Mouse (Mus musculus) embryo, embryonic 10.5 days (tissue): ENCODE results near the gene Actn3.
"Not testable (repeated sequence)": the region's sequence is repeated elsewhere in the genome, so short reads cannot be mapped to it uniquely, and the experiment has no call there.

Experiments used
- DNase-seq: peaks from one replicate; pipeline ENCODE4 v3.0.0-alpha.2; 2015; ENCODE audit warnings: low spot score

Gene Actn3

DNA sequence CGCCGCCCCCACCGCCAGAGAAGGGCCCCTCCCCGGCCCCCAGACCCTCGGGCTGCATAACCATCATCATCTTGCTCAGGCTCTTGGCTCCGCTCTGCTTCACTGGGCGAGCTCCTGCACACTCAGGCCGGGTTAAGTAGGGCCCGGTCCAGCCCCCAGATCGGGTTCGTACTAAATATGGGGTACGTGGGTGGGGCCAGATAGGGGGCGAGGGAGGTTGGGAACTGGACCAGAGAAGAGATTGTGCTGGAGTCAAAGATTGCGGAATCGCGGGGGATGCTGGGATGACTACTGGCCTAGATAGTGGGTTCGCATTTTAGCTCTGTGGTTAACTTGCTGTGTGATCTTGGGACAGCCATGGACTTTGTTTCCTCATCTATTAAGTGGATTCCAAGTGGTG, at the start of gene Actn3:
Gene Actn3, minus strand, starts transcription at position 125 of the 400 bp plus-strand sequence.
- DNase-seq: peak; percentile 56

DNA sequence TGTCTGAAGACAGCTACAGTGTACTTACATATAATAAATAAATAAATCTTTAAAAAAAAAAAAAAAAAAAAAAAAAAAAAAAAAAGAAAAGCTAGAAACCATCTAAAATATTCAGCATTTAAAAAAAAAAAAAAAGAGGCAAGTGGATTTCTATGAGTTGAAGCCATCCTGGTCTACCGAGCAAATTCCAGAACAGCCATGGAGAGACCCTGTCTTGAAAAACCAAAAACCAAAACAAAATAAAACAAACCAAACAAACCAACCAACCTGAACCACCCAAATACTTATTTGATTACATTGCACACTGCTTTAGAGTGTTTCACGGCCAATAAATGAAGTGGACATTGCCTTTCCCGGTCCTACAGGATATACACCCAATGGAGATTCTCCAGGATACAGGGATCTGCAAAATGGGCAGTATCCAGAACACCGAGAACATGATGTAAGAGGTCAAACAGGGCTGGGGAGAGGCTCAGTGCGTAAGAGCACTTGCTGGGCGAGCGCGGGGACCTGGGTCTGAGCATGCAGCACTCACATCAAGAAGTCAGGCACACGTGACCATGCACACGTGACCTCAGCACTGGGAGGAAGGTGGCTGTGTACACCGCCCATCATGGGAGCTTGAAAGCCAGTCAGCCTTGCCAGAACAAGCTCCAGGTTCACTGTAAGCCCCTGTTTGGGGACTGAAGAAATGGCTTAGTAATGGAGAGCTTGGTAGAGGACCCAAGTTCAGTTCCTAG, 47.6 kb upstream of the Actn3 start:
- DNase-seq: no peak

DNA sequence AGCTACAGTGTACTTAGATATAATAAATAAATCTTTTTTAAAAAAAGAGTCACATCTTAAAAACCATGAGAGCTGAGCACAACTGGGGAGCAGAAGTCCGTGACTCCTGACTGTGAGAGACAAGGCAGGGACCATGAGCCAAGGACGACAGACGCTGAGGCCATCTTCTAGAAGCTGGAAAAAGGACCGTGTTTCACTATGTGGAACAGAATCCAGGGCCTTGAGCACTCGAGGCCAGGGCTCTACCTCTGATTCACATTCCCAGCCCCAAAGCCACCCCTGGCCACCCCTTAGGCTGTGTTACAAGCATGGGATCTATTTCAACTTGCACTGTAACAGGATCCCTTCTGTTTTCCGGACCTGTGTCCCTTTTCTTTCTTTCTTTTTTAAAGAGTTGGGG, 41.9 kb upstream of the Actn3 start:
- DNase-seq: no peak

DNA sequence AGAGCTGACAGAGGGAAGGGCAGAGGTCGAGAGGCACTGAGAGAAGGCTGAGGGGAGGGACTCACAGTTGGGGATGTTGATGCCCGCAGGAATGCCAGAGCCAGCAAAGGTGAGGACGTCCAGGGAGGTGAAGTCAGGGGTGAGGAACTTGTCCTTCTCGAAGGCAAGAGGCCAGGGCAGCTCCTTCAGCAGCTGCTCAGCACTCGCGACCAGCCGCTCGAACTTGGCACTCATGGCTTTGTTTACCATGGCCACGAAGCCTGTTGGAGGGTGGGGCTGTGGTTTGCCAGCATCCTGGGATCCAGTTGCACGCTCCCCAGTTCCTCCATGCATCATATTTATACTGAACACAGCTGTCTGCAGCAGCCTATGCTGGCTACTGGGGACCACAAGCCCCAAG, 39.1 kb upstream of the Actn3 start:
- DNase-seq: no peak

DNA sequence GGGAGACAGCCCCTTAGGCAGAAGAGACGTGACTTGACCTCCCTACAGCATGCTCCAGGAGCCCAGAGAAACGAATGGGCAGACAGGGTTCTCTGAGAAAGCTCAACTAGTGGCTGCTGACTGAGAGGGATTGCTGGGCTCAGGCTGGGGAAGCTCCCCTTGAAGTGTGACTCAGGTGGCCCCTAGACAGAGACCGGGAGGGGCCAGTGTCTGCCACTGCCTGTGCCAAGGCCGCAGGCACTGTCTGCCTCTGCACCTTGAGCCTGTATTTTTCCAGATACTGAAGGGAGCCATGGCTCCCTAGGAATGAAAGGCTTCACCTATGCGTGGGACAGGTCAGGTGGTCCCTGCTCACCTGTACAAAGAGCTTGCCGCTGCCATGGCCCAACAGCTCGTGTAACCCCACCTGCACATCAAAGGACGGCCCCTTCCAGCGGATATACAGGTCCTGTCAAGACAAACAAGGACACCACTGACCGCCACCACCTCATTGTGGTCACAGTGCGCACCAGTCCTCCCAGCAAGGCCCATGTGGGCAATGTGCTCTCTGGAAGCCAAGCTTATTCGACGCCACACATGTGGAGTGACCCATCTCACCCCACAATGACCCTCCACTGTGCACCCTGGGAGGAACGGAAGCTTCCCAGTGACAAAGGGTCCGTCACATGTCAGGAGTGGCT, 38.4 kb upstream of the Actn3 start:
- no peak for DNase-seq

DNA sequence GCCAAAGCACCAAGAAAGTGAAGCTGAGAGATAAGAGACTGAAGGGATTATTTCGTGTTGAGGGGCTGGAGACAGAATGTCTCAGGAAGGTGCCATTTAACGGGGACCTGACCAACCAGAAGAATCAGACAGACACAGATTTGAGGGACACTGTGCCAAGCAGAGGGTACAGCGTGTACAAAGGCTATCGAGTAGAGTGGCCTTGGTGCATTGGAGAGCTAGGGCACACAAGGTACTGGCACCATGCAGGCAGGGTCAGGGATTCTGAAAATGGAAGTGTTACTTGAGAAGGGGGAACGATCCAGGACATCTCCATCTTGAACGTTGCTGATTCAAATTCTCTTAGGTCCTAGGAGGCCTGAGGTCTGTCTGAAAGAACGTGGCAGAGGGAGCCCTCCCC, 31.7 kb upstream of the Actn3 start:
- no peak for DNase-seq

DNA sequence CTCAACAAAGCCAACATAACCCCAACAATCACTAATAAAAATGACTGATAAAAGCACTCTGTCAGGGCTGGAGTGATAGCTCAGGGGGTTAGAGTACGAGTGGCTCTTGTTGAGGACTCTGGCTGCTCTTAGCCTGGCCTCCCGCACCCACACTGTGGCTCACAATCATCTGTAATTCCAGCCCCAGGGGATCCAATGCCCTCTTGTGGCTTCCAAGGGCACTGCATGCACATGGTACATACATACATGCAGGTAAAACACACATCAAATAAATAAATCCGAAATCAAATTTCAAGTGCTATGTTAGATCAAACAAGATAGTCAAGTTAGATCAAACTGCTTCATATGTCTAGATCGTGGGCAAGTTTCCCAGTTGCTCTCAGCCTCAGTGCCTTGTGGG, 30.4 kb upstream of the Actn3 start:
- DNase-seq: peak; percentile 42

DNA sequence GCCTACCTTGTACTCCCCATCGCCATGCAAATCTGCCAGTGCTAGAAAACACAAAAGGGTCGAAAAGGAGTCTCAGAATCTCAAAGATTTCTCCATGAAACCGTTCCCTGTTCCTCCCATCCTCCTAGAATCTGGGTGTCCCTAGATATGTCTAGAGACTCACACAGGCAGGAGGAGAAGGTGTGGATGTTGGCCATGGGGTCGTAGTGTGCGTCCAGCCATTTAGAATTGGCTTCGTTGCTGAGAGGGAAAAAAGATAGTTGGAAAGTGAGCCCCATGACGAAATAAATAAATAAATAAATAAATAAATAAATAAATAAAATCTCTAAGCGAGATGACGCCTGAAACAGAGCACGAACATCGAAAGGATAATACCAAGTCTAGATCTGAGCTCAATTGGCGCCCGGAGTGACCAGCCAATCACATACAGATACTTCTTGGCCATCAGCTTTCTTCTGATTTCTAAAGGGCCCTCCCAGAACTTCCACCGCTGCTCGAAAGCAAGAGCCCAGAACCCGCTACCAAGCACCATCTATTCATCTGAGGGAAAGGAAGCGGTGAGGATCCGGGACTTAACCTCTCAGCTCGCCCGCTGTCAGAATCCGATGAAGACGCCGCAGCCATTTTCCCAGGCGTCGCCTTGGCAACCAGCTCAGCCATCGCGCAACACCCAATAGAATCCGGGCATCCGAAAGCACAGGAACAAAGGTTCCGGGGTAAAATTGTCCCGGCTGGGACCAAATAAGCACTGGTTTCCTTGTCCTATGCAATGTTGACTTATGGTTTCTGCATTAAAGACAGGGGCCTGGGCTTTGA, 28.5 kb upstream of the Actn3 start, which contains the start of gene Bbs1:
Gene Bbs1, minus strand, starts transcription at position 650 of the 816 bp plus-strand sequence.
- peak; percentile 91 for DNase-seq

DNA sequence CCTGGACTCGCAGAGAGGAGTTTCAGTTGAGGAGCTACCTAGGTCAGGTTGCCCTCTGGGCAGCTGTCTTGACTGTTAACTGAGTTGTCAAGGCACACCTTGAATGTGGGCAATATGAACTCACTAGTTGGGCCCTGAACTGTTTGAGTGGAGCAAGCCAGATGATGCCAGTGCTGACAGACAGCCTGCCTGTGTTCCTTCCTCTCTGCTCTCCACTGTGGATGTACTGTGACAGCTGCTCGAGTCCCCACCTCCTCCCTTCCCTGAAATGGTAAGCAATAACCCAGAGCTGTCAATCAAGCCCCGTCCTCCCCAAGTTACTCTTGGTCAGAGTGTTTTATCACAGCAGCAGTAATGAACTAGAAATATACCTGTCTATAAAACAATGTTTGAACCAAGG, 22.2 kb upstream of the Actn3 start:
- no peak for DNase-seq

DNA sequence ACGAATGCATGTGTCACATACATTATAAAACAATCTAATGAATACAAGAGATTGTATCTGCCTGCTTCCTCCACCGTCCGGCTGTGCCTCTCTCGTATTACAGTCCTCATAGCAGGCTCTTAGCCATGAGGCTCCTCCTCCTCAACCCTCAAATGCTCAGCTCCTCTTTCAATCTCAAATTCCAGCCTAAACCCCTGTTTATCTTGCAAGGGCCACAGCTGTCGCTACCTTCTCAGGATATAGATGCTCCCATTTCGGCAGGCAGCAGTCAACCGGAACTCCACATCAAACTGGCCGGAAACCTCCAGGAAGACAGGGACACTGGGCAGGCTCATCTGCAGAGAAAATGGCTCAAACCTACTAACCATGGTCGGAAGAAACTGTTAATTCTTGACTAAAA, 21.3 kb upstream of the Actn3 start:
- no peak for DNase-seq

DNA sequence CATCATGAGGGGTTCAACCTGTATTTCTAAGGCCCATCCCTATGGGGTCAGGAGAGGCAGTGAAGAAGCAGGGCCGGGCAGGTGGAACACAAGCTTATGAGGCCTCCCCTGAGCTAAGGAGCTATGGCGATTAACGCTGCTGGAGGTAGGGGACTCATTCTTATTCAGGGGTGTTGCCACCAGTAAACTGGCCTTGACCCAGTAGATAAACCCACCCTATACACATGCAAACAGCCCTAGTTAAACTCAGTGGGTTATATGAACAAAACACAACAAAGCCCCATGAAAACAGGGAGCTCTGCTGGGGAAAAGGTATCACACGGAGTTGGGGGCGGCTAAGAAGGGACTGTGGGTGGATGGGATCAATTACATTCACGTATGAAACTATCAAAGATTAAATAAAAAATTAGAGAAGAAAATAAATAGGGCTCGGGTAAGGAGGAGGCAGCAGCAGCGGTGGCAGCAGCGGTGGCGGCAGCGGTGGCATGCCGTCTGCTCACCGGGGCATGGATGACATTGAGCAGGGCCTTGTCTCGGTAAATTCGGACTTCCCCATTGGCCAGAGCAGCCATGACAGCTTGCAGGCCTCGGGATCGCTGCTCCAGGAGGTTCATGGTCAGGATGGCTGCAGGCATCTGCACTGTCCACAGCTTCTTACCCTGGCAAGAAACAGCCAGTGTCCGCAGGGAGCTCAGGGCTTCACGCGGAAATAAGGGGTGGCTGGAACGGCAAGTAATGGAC, 19.2 kb upstream of the Actn3 start:
- no peak for DNase-seq

DNA sequence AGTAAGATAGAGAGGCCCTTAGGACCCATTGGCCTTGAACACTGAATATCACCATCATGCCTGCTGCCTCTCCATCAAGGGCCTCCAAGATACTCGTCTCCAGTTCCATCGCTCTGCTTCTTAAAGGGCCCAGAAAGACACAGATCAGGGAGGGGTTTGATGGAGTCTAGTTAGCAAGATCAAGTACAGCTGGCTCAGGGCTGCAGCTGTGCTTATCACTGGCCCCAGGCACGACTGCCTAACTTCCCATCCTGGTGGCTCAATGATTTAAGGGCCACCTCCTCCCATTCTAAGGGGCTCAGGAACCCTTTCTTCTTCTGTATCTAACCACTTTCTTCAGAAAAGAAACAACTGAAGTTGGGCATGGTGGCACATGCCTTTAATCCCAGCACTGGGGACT, 14.1 kb upstream of the Actn3 start:
- DNase-seq: no peak

DNA sequence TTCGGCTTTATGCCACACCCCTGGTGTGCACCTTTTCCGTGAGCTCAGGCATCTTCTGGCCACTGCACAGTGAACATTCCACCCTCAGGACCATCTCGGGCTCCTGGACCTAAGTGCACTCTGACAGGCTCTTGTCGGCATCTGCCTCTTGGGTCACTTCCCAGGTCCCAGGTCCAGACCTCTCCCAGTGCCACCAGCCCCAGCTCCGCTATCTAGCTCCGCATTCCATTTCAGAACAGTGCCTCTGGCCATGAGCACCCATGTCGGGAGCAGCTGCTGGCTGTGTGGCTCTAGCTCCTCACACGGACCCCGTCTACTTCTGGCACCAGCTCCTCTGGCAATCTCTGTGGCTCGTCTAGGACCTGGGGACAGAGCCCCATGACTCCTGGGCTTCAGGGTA, 12.1 kb upstream of the Actn3 start:
- DNase-seq: no peak

DNA sequence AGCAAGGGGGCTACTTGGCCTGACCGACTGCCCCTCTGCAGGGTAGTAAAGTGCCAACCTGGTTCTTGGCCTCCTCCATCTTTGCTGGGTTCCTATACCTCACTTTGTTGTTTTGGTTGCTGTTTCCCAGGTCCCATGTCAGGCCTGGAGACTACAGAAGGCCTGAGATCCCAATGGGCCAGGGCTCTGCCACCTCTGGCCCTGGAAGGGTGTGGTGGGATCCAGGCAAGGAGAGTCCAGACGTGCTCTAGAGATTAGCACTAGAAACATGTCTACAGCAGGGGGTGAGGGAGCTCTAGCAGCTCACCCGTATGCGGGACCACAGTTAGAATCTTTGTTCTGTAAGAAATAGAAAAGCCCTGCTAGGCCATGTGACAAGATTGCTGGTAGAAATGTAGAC, 6.3 kb upstream of the Actn3 start:
- DNase-seq: no peak

DNA sequence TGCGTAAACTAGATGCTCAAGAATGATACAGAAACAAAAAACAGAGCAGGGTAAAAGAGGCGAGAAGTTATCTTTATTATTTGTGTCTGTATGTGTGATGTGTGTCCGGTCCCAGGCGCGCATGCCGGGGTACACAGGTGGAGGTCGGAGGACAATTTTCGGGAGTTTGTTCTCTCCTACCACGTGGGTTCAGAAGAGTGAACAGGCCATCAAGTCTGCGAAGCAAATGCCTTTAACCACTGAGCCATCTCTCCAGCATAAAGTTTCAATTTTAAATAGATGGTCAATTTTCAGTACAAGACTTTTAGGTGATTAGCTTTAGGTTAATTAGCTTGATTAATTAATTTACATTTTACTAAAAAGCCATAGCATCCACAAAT, 1.6 kb upstream of the Actn3 start:
- DNase-seq: no peak

DNA sequence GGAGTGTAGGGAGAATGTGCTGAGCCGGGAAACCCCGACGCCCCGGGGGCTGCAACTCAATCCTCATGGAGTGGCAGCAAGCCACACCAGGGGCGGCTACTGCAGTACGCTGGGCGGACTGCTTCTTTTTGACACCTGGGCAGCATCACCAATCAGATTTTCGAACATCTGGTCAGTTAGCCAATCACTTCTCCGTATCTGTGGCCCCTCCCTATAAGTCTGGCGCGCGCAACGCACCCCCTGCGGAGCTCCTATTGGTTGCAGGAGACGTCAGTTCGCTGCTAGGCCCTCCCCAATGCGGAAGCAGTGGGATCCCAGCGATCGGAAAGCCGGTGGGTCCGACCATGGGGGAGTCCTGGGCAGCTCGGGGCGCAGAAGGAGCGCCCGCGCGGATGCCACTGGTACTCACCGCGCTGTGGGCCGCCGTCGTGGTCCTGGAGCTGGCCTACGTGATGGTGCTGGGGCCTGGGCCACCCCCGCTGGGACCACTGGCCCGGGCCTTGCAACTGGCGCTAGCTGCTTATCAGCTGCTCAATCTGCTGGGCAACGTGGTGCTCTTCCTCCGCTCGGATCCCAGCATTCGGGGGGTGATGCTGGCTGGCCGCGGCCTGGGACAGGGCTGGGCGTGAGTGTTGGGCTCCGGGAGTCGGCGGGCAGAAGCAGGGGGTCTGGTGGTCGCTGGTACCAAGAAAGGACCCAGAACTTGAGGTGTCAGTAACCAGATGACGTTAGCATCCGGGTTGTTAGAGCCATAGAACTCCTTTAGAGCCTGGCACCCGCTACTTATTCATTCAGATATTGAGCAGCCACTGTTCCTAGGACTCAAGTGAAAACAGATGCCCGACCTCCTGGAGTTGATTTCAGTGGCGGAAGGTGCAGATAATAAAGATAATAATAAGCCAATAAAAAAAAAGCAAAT, 955 bp upstream of the Actn3 start, which contains the start of gene Zdhhc24:
Gene Zdhhc24, plus strand, starts transcription at position 264 of the 919 bp plus-strand sequence.
- peak; percentile 97 for DNase-seq

DNA sequence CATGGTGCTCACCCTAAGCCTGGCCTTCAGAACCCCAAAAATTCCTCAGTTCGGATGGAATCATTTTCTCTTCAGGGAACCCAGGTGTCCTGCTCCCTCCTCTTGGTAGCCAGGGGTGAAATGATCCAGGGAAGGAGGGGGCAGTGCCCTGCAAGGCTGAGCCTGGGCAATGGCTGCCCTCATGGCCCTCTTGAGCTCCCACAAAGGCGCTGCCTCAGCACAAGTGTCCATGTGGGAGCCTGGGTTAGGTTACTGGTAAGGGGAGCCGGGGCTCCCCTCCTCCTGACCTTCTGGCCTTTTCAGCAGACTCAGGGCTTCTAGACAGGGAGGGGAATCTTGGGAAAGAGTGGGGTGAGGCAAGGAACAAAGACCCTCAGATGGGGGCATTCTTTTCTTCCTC, 954 bp downstream of the Actn3 start:
- DNase-seq: no peak

DNA sequence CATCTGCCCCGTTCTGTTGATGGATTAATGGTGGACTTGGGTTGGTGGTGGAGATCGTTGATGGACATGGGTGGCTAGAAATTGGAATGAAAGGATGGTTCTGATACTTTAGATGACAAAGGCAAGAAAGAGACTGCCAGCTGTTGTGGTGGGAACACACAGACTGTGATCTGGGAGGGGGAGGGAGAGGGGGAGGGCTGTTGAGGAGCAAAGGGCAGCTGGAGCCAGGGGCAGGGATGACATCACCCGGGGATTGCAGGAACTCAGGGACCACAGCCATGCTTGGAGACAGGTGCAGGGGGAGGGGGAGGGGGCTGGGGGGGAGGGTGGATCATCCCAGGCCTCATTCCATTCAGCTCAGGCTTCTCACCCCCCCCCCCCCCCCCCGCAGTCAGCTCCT, 1.5 kb downstream of the Actn3 start:
- no peak for DNase-seq

DNA sequence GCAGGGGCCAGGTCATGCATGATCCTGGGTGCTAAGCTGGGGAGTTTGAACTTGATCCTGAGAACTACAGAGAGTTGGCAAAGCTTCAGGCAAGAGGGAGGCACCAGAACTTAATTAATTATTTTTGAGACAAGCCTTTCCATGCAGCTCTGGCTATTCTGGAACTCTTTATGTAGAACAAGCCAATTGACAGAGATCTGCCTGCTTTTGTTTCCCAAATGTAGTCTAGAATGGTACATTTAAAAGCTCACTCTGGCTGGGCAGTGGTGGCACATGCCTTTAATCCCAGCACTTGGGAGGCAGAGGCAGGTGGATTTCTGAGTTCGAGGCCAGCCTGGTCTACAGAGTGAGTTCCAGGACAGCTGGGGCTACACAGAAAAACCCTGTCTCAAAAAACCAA, 3.1 kb downstream of the Actn3 start:
- DNase-seq: not testable (repeated sequence)

DNA sequence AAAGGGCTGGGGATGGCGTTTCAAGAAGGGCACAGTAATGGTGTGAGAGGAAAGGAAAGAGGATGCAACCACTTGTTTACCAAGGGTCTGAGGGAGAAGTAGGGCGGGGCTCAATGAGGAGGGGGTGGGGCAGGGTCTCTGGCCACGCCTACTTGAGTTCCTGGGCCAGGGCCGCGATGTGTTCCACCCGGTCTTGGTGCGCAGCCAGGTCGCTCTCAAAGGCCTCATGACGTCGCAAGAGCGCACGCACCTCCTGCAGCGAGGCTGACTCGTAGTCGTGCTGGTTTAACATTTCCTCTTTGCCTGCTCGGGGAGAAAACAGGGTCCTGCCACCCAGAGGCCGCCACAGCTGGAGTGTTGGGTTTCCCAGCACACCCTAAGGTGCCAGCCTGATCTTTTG, 12.6 kb downstream of the Actn3 start:
- no peak for DNase-seq

DNA sequence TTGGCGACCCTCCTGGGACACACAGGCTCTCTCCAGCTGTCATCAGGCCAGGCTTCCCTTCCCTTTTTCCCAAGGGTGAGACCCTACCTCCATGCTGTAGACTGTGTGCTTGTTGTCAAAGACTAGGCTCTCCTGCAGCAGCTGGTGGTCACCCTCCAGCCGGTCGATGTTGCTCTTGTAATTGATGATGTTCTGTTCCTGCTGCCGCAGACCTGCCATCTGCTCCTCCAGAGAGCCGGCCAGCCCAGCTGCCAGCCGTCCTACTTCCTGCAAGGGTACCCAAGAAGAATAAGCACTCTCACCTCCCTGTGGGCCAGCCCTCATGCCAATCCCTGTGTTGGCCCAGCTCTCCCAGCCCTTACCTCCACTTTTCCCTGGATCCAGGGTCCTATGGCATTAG, 14.7 kb downstream of the Actn3 start:
- DNase-seq: no peak
